Mouse (Mus musculus) liver, adult 2 months (tissue): ENCODE measurements around the gene Hic1.

ENCODE experiments used
- CTCF ChIP-seq: fragments of 200-500 bp; IDR thresholded peaks from 2 replicates; pipeline ENCODE4 v1.5.1; 2011; ENCODE audit warnings: low read depth, low read length, control low read depth
- POLR2A ChIP-seq: fragments of 200-500 bp; IDR thresholded peaks from 2 replicates; pipeline ENCODE4 v1.6.1; 2011; ENCODE audit warnings: low read length, control low read depth; ENCODE audit not compliant: insufficient read depth; ENCODE audit errors: extremely low read depth

DNA sequence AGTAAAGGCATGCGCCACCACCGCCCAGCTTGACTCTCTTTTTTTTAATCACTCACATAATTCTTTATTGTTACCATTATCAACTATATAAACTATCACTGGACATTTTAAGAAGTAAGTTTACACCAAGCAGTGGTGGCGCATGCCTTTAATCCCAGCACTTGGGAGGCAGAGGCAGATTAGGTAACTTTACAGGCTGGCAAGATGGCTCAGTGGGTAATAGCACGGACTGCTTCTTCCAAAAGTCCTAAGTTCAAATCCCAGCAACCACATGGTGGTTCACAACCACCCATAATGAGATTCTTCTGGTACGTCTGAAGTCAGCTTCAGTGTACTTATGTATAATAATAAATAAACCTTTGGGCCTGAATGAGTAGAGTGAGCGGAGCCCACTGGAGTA, 39.8 kb downstream of the Hic1 start:
- TF ChIP-seq POLR2A, result no peak
- no peak for TF ChIP-seq CTCF
